In the genomic region with DNA sequence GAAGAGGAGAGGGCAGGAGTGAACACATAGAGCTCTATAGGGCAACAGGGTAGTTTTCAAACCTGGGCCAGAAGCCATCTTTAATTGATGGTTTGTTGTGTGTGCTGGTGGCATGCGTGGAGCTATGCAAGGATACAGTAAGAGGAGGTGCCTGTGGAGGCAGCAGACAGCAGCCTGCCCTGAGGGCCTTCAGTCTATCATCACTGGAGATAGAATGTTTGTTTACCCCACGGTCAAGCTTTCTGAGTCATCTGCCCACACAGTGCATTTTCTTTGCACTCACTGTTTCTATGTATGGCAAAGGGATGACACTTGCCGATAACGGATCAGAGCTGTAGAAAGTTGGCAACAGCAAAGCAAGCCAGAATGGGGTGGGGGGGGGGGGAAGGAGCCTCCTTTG, we compare ENCODE assay signal across 13 mouse cellular contexts.
"Had no signal": no experiment of that assay in that cellular context is flagged by ENCODE, and none has a peak within 500 bp of the region (broad histone marks: within the 10 kb centered on the region; RNA-seq: fewer than 3 reads in every experiment).

No protein-coding gene starts in this region.

- DNase-seq: gastrocnemius, adult 2 months; gastrocnemius, postnatal 10 days; gastrocnemius, postnatal 25 days; heart, adult 2 months; heart, postnatal 14 days; heart, postnatal 36 days; kidney, adult 18-20 months; kidney, adult 8-10 months; kidney, postnatal 10 days; kidney, postnatal 25 days; kidney, postnatal 4 days; liver; liver, embryonic 13.5 days had no signal
